Mouse (Mus musculus): ENCODE results near the gene Jade1. TPM values are rescaled to one million over a fixed set of nuclear protein-coding genes. Genes with fewer than 3 reads are reported as not detected.
A peak's percentile ranks its signal among the peaks of the same experiment; 100 is the strongest.

The Jade1 gene
- total RNA-seq, 2 experiments from 2014 or later = 23.0 to 25.3 TPM

DNA sequence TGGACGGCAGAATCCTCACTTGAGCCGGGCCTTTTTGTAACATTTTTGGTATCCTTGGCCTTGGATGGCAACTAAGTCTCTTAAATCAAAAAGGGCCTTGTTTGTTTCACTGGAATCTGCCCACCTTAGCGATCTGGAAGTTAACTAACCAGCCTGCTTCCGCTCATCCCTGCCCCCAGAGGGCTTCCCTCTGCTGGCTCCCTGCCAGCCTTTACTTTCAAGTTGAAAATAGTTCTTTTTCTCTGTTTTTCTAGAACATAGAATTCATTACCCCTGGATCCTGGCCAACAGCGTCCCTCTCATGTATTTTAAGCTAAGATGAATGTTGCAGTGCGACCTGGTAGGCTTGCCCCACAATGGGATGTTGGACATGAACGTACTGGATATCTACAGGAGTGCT, 11.1 kb upstream of the Jade1 start:
- DNase-seq (ENCODE audit: extremely low spot score in 1 of 2, low spot score in 2 of 2) = peak; percentile 12 to 68
- intact Hi-C loops (cut with DNase I) = no loop called here

DNA sequence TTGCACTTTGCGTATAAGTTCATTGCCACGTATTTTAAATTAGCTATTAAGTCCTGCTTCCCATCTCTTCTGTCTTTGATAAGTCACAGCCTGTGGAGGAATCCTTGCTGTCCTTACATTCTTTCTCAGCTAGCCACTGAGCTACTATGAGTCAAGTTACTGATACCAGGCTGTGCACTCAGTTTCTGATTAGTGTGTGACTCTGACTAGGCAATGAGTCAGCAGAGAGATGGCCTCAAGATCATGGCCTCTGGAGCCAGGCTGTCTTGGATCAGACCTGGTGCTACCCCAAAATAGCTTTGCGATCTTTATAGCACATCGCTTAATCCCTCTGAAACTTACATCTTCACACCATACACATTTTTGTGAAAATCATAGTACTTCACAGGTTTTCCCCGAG, 8.2 kb upstream of the Jade1 start:
- no peak for DNase-seq (ENCODE audit: extremely low spot score in 1 of 2, low spot score in 2 of 2)
- intact Hi-C loops (cut with DNase I) = no loop called here

DNA sequence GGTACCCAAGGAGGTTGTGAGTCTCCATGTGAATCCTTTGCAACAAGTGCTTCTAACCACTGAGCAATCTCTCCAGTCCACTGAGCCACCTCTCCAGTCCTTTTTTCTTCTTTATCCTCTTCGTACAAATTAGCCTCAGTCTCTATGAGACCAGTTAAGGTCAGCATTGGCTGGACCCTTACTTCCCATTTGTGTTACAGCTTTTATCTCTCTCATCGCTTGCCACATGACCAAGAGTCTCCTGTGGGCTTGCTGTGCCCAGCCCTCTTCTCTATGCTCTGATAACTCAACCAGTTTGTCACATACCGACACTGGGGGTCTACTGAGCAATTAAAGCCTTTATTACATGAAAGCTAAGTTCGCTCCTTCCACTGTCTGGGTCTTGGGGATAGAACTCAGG, 7.3 kb upstream of the Jade1 start:
- no peak for DNase-seq (ENCODE audit: extremely low spot score in 1 of 2, low spot score in 2 of 2)
- intact Hi-C loops (cut with DNase I) = no loop called here

- intact Hi-C loops (cut with DNase I) = no loop called here
- DNase-seq (ENCODE audit: extremely low spot score in 1 of 2, low spot score in 2 of 2) = no peak
Measured at GRCm38 (mm10) chr3:41551671-41552070, 3.9 kb upstream of the Jade1 start.

- no peak for DNase-seq (ENCODE audit: extremely low spot score in 1 of 2, low spot score in 2 of 2)
- intact Hi-C loops (cut with DNase I) = no loop called here
Measured at GRCm38 (mm10) chr3:41552777-41553548, 2.6 kb upstream of the Jade1 start.

DNA sequence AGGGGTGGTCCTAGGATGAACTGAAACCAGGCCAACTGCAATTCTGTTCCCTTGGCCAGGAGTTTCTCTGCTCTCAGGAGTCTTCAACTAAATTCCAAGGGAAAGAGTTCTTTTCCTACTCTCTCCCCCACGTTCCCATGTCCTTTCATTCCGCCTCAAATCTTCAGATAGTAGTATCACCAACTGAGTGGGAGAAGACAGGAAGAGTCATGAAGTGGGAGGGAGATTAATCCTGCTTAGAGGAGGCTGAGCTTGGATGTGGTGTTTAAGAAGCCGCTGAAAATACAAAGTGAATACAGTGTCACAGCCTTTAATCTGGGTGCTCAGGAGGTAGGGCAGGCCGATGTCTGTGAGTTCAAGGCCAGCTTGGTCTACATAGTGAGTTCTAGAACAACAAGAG, 1.9 kb upstream of the Jade1 start:
- no peak for DNase-seq (ENCODE audit: extremely low spot score in 1 of 2, low spot score in 2 of 2)
- intact Hi-C loops (cut with DNase I) = no loop called here

GRCm38 (mm10) chr3:41554480-41555475, 753 bp upstream of the Jade1 start:
- intact Hi-C loops (cut with DNase I) = no loop called here
- no peak for DNase-seq (ENCODE audit: extremely low spot score in 1 of 2, low spot score in 2 of 2)

DNA sequence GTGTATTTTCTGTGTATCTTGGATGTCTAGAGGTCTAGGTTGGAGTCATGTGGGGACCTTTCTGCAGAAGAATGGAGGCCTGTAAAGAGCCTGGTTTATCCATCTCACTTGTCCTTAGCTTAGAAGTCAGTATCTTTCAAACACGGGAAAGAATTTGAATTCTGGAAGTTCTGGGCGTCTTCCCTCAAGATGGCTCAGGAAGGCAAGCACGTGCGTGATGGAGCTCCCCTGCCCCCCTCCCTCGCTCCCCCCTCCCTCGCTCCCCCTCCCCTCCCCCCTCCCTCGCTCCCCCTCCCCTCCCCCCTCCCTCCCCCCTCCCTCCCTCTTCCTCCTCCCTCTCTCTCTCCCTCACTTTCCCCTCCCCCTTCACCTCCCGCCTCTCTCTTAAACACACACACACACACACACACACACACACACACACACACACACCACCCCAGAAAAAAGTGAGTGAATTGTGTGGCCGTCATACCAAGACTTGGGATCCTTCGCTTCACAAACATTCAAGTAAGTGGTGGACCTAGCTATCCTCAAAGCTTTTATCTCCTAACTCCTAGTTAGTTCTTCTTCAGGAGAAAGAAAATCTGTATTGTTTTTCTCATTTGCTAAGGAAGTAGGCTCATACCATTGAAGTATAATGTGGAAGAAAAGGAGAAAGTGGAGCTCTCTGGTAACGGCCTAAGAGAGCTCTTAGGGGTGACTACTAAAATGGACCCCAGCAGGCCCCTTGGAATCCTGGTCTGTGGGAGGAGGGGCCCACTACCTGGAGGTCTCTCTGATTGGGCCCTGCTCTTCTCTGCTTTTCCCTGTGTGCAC, 1.1 kb downstream of the Jade1 start:
- intact Hi-C loops (cut with DNase I) = no loop called here
- DNase-seq (ENCODE audit: extremely low spot score in 1 of 2, low spot score in 2 of 2) = no peak

GRCm38 (mm10) chr3:41557267-41557995, 1.9 kb downstream of the Jade1 start:
- no peak for DNase-seq (ENCODE audit: extremely low spot score in 1 of 2, low spot score in 2 of 2)
- intact Hi-C loops (cut with DNase I) = no loop called here

GRCm38 (mm10) chr3:41560489-41560888, 5.0 kb downstream of the Jade1 start:
- no peak for DNase-seq (ENCODE audit: extremely low spot score in 1 of 2, low spot score in 2 of 2)
- intact Hi-C loops (cut with DNase I) = loop anchor here (5.0 to 10.0 kb wide), 3 partner anchors 156 to 378 kb away; no protein-coding TSS in a partner anchor

DNA sequence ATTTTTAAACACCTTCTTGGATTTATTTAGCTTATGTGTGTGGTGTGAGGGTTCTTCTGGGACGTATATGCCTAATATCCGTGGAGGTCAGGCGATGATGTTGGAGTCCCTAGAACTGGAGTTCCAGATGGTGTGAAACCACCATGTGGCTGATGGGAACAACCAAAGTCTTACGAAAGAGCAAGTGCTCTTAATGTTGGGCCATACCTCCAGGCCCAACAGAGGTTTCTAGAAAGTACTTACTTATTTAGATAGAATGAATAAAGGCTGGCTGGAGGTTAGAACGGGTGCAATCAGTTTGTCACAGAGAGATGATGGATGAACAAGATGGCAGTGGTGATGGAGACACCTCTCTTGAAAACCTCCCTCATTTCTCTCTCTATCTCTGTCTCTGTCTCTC, 6.3 kb downstream of the Jade1 start:
- no peak for DNase-seq (ENCODE audit: extremely low spot score in 1 of 2, low spot score in 2 of 2)
- intact Hi-C loops (cut with DNase I) = loop anchor here (5.0 to 10.0 kb wide), 3 partner anchors 157 to 379 kb away; no protein-coding TSS in a partner anchor

DNA sequence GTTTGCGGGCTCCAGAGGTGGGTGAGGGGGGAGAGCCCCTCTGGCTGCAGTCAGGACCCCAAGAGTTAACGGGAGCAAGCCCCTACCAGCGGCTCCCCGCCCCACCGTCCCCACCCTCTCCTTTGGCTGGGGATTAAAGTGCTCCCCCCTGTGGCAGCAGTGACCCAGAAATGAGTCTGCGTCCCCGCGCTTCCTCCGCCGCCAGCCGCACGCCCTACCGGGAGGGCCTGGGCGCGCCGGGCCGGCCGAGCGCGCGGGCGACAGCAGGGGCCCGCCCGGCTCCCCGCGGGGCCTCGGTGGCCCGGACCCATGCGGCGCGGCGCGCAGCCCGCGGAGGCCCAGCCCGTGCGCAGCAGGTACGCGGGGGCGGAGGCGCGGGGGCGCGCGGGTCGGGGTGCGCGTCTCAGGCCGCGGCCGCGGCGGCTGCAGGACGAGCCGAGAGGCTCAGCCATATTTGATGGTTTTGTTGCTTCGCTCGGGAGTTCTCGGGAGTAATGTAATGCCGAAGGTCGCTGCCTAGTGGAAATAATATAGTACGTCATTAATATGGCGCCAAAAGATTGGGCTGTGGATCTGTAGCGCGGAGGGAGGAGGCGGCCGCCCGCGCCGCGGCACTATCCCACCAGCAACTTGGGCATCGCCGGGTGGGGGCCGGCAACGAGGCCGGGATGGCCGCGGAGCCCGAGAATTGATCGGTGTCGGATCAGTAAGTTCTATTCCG, 7.8 kb downstream of the Jade1 start:
- intact Hi-C loops (cut with DNase I) = loop anchor here (5.0 to 10.0 kb wide), 3 partner anchors 159 to 381 kb away; no protein-coding TSS in a partner anchor
- peak; percentile 54 to 89 for DNase-seq (ENCODE audit: extremely low spot score in 1 of 2, low spot score in 2 of 2)

DNA sequence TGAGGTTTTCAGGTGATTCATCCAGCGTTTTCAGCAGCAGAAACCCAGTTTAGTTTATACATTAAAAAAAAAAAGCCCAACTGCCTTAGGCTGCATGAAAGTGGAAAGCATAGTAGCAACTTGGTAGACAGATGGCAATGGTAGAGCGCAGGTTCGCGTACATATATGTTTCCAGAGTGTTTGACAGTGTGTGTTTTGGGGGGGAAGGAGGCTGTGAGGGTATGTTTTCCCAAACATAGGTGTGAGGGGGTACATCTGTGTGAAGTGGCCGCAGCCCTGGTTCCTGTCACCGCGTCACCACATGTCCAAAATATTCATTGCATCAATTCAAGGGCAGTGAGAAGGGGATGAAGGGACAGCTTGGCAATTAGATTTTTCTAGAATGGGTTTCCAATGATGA, 8.5 kb downstream of the Jade1 start:
- intact Hi-C loops (cut with DNase I) = loop anchor here (5.0 to 10.0 kb wide), 3 partner anchors 159 to 382 kb away; no protein-coding TSS in a partner anchor
- DNase-seq (ENCODE audit: extremely low spot score in 1 of 2, low spot score in 2 of 2) = no peak

GRCm38 (mm10) chr3:41564471-41565213, 9.1 kb downstream of the Jade1 start:
- intact Hi-C loops (cut with DNase I) = loop anchor here (5.0 to 10.0 kb wide), 3 partner anchors 160 to 382 kb away; no protein-coding TSS in a partner anchor

DNA sequence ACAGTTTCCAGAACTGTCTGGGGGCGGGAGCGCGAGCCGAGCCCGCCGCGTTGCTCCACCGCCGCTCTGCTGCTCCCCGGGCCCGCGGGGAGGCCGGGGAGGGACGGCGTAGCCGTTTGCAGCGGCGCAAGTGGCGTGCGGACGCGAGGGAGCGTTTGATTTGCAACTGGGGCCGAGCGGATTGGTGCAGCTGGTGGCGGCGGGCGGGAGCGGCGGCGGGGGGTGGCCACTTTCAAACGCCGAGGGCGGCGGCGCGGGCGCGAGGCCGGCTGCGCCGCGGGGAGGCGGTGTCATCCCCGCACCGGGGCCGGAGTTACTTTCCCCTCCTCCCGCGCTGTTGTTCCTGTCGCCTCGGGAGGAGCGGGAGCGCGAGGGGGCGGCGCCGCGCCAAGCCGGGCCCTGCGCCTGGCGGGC, 9.9 kb downstream of the Jade1 start:
- intact Hi-C loops (cut with DNase I) = loop anchor here (10.0 kb wide), 1 partner anchor 161 kb away; no protein-coding TSS in a partner anchor
- peak; percentile 78 to 92 for DNase-seq (ENCODE audit: extremely low spot score in 1 of 2, low spot score in 2 of 2)

More at GRCm38 (mm10) chr3:41564471-41565213, 9.1 kb downstream of the Jade1 start:
- DNase-seq (ENCODE audit: extremely low spot score in 1 of 2, low spot score in 2 of 2) = peak; percentile 56 to 83

GRCm38 (mm10) chr3:41565955-41566354, 10.4 kb downstream of the Jade1 start:
- peak; percentile 75 to 89 for DNase-seq (ENCODE audit: extremely low spot score in 1 of 2, low spot score in 2 of 2)

More at GRCm38 (mm10) chr3:41565955-41566354, 10.4 kb downstream of the Jade1 start:
- intact Hi-C loops (cut with DNase I) = loop anchor here (10.0 kb wide), 1 partner anchor 161 kb away; no protein-coding TSS in a partner anchor
